Mouse (Mus musculus): Measurements from ENCODE around the gene Pard3b.

DNA sequence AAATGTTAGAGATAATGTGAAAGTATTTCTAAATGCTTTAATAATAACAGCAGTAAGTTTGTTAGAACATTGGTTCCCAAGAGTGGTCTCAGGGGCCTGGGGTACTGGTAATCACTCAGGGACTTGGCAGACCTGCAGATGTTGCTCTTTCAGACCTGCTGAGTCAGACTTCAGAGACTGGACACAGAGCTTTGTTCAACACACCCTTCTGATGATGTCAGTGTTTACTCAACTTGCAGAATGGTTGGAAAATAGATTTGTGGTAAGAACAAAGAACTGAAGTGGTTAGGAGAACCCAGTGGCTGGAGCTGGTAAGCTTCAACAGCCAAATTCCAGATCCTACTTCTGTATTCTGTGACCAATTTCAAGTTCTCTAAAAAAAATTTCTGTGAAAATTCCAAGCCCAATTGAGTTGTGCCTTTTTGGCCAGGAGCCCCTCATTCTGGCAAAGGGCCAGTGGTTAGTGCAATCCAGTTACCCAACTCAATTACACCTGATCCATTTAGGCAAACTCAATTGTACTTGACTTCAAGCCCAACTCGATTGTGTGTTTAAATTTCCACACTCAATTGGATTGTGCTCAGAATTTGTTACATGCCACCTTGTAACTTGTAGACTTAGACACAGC, 536.5 kb downstream of the Pard3b start:
- TF ChIP-seq POLR2A (IDR thresholded peaks at IDR 0.05; ENCODE audit: low read depth, low read length) (no peak), CTCF (IDR thresholded peaks at IDR 0.05; ENCODE audit: extremely low read depth, insufficient read depth, insufficient read length, insufficient replicate concordance) (no peak)

Measured in spleen, adult 2 months (tissue).